Mouse (Mus musculus) heart, embryonic 15.5 days (tissue): ENCODE data around the gene Kng2. TPM values are rescaled to one million over a fixed set of nuclear protein-coding genes. Genes with fewer than 3 reads are reported as not detected.
"Not testable (repeated sequence)": the region's sequence is repeated elsewhere in the genome, so short reads cannot be mapped to it uniquely, and the experiment has no call there.

Experiments
- ATAC-seq: fragments of 200-750 bp; cut with Nextera tagmentation; replicated peaks from 2 replicates; pipeline ENCODE4 v1.8.0; 2017; ENCODE audit warnings: low read depth, moderate TSS enrichment; ENCODE audit not compliant: insufficient number of reproducible peaks, insufficient read depth, low FRiP score
- H3K27ac ChIP-seq: fragments of 300-500 bp; sonication (generic); 2 replicates; pipeline ENCODE4 v1.5.1; 2015; ENCODE audit warnings: mild to moderate bottlenecking, inconsistent platforms
- H3K27me3 ChIP-seq: fragments of 300-500 bp; sonication (generic); 2 replicates; pipeline ENCODE4 v1.6.1; 2015; ENCODE audit warnings: inconsistent platforms
- H3K36me3 ChIP-seq: fragments of 300-500 bp; sonication (generic); 2 replicates; pipeline ENCODE4 v1.6.1; 2015; ENCODE audit warnings: mild to moderate bottlenecking, inconsistent platforms
- H3K4me1 ChIP-seq: fragments of 300-500 bp; sonication (generic); replicated peaks from 2 replicates; pipeline ENCODE4 v1.6.1; 2015; ENCODE audit warnings: inconsistent platforms
- H3K4me2 ChIP-seq: fragments of 300-500 bp; sonication (generic); 2 replicates; pipeline ENCODE4 v1.6.1; 2015; ENCODE audit warnings: inconsistent platforms, mild to moderate bottlenecking, moderate library complexity
- H3K4me3 ChIP-seq: fragments of 300-500 bp; sonication (generic); 2 replicates; pipeline ENCODE4 v1.5.1; 2015; ENCODE audit warnings: mild to moderate bottlenecking, inconsistent platforms
- H3K9ac ChIP-seq: fragments of 300-500 bp; sonication (generic); 2 replicates; pipeline ENCODE4 v1.6.1; 2015; ENCODE audit warnings: mild to moderate bottlenecking, inconsistent platforms
- H3K9me3 ChIP-seq: fragments of 300-500 bp; sonication (generic); replicated peaks from 2 replicates; pipeline ENCODE4 v1.6.1; 2016; ENCODE audit warnings: inconsistent platforms
- WGBS: fragments of 180-500 bp; shearing (Covaris S2); methylation state at CpG from one replicate; pipeline ENCODE4 v1.1.7; 2015; ENCODE audit warnings: mixed read lengths; 5-methylcytosine and 5-hydroxymethylcytosine counted together
- polyA plus RNA-seq: library from polyadenylated mRNA; unstranded; fragments of >200 nt; fragmentation: Nextera tagmentation; extraction: Ambion mirVana; gene quantifications from 2 replicates; pipeline ENCODE4 v1.2.1, GENCODE M21; 2015

The Kng2 gene
- polyA plus RNA-seq, 1 experiment from 2014 or later: 0.08 TPM

- H3K27me3 ChIP-seq, H3K9me3 ChIP-seq, H3K4me3 ChIP-seq, ATAC-seq, H3K27ac ChIP-seq, H3K9ac ChIP-seq, H3K36me3 ChIP-seq, H3K4me2 ChIP-seq, H3K4me1 ChIP-seq: not testable (repeated sequence)
- 28% methylated on average over 3 of the region's 3 CpGs for WGBS
Measured at GRCm38 (mm10) chr16:23027341-23027740, 1.9 kb downstream of the Kng2 start.

- Histone ChIP-seq H3K4me2 (no peak overlapping the region), H3K27me3 (no peaks in the 10 kb centered on the region), H3K4me3 (no peak overlapping the region), H3K9ac (no peak overlapping the region), H3K27ac (no peak overlapping the region), H3K9me3 (no peaks in the 10 kb centered on the region), H3K36me3 (no peaks in the 10 kb centered on the region), H3K4me1 (no peaks in the 10 kb centered on the region)
- no peak for ATAC-seq
Measured at GRCm38 (mm10) chr16:23026582-23026981, 2.7 kb downstream of the Kng2 start.

- no peak overlapping the region for H3K9ac ChIP-seq
- H3K27ac ChIP-seq: no peak overlapping the region
- H3K4me1 ChIP-seq: no peaks in the 10 kb centered on the region
- no peaks in the 10 kb centered on the region for H3K9me3 ChIP-seq
- H3K4me3 ChIP-seq: no peak overlapping the region
- H3K27me3 ChIP-seq: no peaks in the 10 kb centered on the region
- 55% methylated on average over 6 of the region's 6 CpGs for WGBS
- no peak for ATAC-seq
- no peak overlapping the region for H3K4me2 ChIP-seq
- no peaks in the 10 kb centered on the region for H3K36me3 ChIP-seq
Measured at GRCm38 (mm10) chr16:23025111-23025510, 4.2 kb downstream of the Kng2 start.

- not testable (repeated sequence) for H3K4me2 ChIP-seq, H3K4me3 ChIP-seq, H3K36me3 ChIP-seq, H3K4me1 ChIP-seq, ATAC-seq, H3K9ac ChIP-seq, H3K27me3 ChIP-seq, H3K27ac ChIP-seq, H3K9me3 ChIP-seq
- 67% methylated on average over 1 of the region's 1 CpGs for WGBS
Measured at GRCm38 (mm10) chr16:23020571-23020970, 8.7 kb downstream of the Kng2 start.

- not testable (repeated sequence) for H3K27me3 ChIP-seq
Measured at GRCm38 (mm10) chr16:23014645-23015044, 14.6 kb downstream of the Kng2 start.

GRCm38 (mm10) chr16:23013786-23014185 is 15.5 kb downstream of the Kng2 start:
- H3K4me1 ChIP-seq, H3K9me3 ChIP-seq, ATAC-seq, H3K27ac ChIP-seq, H3K9ac ChIP-seq, H3K4me3 ChIP-seq, H3K27me3 ChIP-seq, H3K4me2 ChIP-seq, H3K36me3 ChIP-seq: not testable (repeated sequence)
- 72% methylated on average over 2 of the region's 2 CpGs for WGBS

More at GRCm38 (mm10) chr16:23014645-23015044, 14.6 kb downstream of the Kng2 start:
- not testable (repeated sequence) for H3K4me1 ChIP-seq, H3K4me2 ChIP-seq, H3K9ac ChIP-seq, H3K9me3 ChIP-seq, H3K27ac ChIP-seq, ATAC-seq, H3K4me3 ChIP-seq, H3K36me3 ChIP-seq
- 79% methylated on average over 8 of the region's 8 CpGs for WGBS

GRCm38 (mm10) chr16:22996951-22997350 is 32.3 kb downstream of the Kng2 start:
- 65% methylated on average over 3 of the region's 3 CpGs for WGBS
- H3K4me3 ChIP-seq, H3K4me1 ChIP-seq, H3K36me3 ChIP-seq, H3K4me2 ChIP-seq, ATAC-seq, H3K27me3 ChIP-seq, H3K27ac ChIP-seq, H3K9ac ChIP-seq, H3K9me3 ChIP-seq: not testable (repeated sequence)

GRCm38 (mm10) chr16:22967383-22968030 is 61.8 kb downstream of the Kng2 start:
- Histone ChIP-seq H3K4me1 (no peaks in the 10 kb centered on the region), H3K9ac (no peak overlapping the region), H3K4me3 (no peak overlapping the region), H3K27me3 (no peaks in the 10 kb centered on the region), H3K4me2 (no peak overlapping the region), H3K27ac (no peak overlapping the region), H3K9me3 (no peaks in the 10 kb centered on the region), H3K36me3 (no peaks in the 10 kb centered on the region)
- 35% methylated on average over 1 of the region's 1 CpGs for WGBS
- no peak for ATAC-seq

GRCm38 (mm10) chr16:22963293-22963692 is 66.0 kb downstream of the Kng2 start:
- no peak for ATAC-seq
- Histone ChIP-seq H3K9ac (no peak overlapping the region), H3K36me3 (no peaks in the 10 kb centered on the region), H3K4me3 (no peak overlapping the region), H3K4me2 (no peak overlapping the region), H3K4me1 (no peaks in the 10 kb centered on the region), H3K9me3 (no peaks in the 10 kb centered on the region), H3K27ac (no peak overlapping the region), H3K27me3 (no peaks in the 10 kb centered on the region)

- Histone ChIP-seq H3K4me1 (no peaks in the 10 kb centered on the region), H3K4me2 (no peak overlapping the region), H3K4me3 (no peak overlapping the region), H3K9me3 (no peaks in the 10 kb centered on the region), H3K9ac (no peak overlapping the region), H3K27me3 (no peaks in the 10 kb centered on the region), H3K27ac (no peak overlapping the region), H3K36me3 (no peaks in the 10 kb centered on the region)
- WGBS: 64% methylated on average over 5 of the region's 5 CpGs
- ATAC-seq: no peak
Measured at GRCm38 (mm10) chr16:22962256-22962655, 67.0 kb downstream of the Kng2 start.

GRCm38 (mm10) chr16:22961073-22961472 is 68.2 kb downstream of the Kng2 start:
- Histone ChIP-seq H3K4me3 (no peak overlapping the region), H3K27me3 (no peaks in the 10 kb centered on the region), H3K9me3 (no peaks in the 10 kb centered on the region), H3K4me2 (no peak overlapping the region), H3K36me3 (no peaks in the 10 kb centered on the region), H3K27ac (no peak overlapping the region), H3K9ac (no peak overlapping the region), H3K4me1 (no peaks in the 10 kb centered on the region)
- no peak for ATAC-seq
- WGBS: 88% methylated on average over 8 of the region's 8 CpGs

- no peak overlapping the region for H3K4me2 ChIP-seq
- H3K9me3 ChIP-seq: no peaks in the 10 kb centered on the region
- H3K27me3 ChIP-seq: no peaks in the 10 kb centered on the region
- H3K4me3 ChIP-seq: no peak overlapping the region
- ATAC-seq: no peak
- 85% methylated on average over 11 of the region's 11 CpGs for WGBS
- no peaks in the 10 kb centered on the region for H3K4me1 ChIP-seq
- H3K9ac ChIP-seq: no peak overlapping the region
- H3K27ac ChIP-seq: no peak overlapping the region
- no peaks in the 10 kb centered on the region for H3K36me3 ChIP-seq
Measured at GRCm38 (mm10) chr16:22956085-22956439, 73.2 kb downstream of the Kng2 start.
